In genomic region chr4:151186447-151186846, GRCm38 (mm10) we compare ENCODE assay signal across 9 mouse cellular contexts.
DNase-seq lines count a peak whose midpoint lies in the region; ATAC-seq and TF ChIP-seq lines count a peak whose summit lies in the region.
"Had no signal": no experiment of that assay in that cellular context is flagged by ENCODE, and none has a peak within 500 bp of the region (broad histone marks: within the 10 kb centered on the region; RNA-seq: fewer than 3 reads in every experiment).

No protein-coding gene starts in this region.

- H3K4me3 ChIP-seq in intestine, embryonic 14.5 days (ENCODE audit: low read depth, low read length): no peak overlapping the region
- no peak overlapping the region for H3K4me3 ChIP-seq in intestine, postnatal 0 days (ENCODE audit: low read depth, low read length)
- no peak overlapping the region for H3K4me3 ChIP-seq in hindbrain, embryonic 16.5 days (ENCODE audit: low read length)
- H3K4me3 ChIP-seq in stomach, embryonic 14.5 days (ENCODE audit: low read depth, low read length): no peak overlapping the region
- H3K4me3 ChIP-seq: heart, embryonic 15.5 days had no signal

- H3K36me3 ChIP-seq in intestine, embryonic 14.5 days (ENCODE audit: control insufficient read depth, insufficient read depth, low read length): no peaks in the 10 kb centered on the region
- H3K36me3 ChIP-seq in intestine, postnatal 0 days (ENCODE audit: control insufficient read depth, insufficient read depth): no peaks in the 10 kb centered on the region
- H3K36me3 ChIP-seq in hindbrain, embryonic 16.5 days (ENCODE audit: control insufficient read depth, insufficient read depth, low read length): no peaks in the 10 kb centered on the region
- no peaks in the 10 kb centered on the region for H3K36me3 ChIP-seq in stomach, embryonic 14.5 days (ENCODE audit: control insufficient read depth, insufficient read depth, low read length)
- H3K36me3 ChIP-seq: heart, embryonic 15.5 days had no signal

- TF ChIP-seq CTCF in intestine, postnatal 0 days (IDR thresholded peaks at IDR 0.05; ENCODE audit: low read depth): no peak

- 0 out of 2 replicates have a peak, but pooled peaks cover 4% of the 10 kb centered on the region for H3K27me3 ChIP-seq in intestine, embryonic 14.5 days (replicated peaks; ENCODE audit: control insufficient read depth, insufficient read depth, low read length)
- H3K27me3 ChIP-seq in intestine, postnatal 0 days (replicated peaks; ENCODE audit: control insufficient read depth, insufficient read depth, low read length): no peaks in the 10 kb centered on the region
- peaks cover 7% of the 10 kb centered on the region for H3K27me3 ChIP-seq in hindbrain, embryonic 16.5 days (replicated peaks; ENCODE audit: control insufficient read depth, insufficient read depth, low read length)
- H3K27me3 ChIP-seq in stomach, embryonic 14.5 days (ENCODE audit: control insufficient read depth, insufficient read depth, low read length): no peaks in the 10 kb centered on the region

- peaks cover under 1% of the 10 kb centered on the region; the same call in 1 of the 2 replicates for H3K4me1 ChIP-seq in intestine, embryonic 14.5 days (replicated peaks; ENCODE audit: control insufficient read depth, insufficient read depth, low read length)
- H3K4me1 ChIP-seq in intestine, postnatal 0 days (replicated peaks; ENCODE audit: control insufficient read depth, insufficient read depth, low read length): no peaks in the 10 kb centered on the region
- H3K4me1 ChIP-seq in hindbrain, embryonic 16.5 days (ENCODE audit: control insufficient read depth, insufficient read depth, low read depth, low read length): peaks cover 4% of the 10 kb centered on the region; the same call in 1 of the 2 replicates
- H3K4me1 ChIP-seq in stomach, embryonic 14.5 days (ENCODE audit: control insufficient read depth, insufficient read depth, low read length): no peaks in the 10 kb centered on the region
- H3K4me1 ChIP-seq: heart, embryonic 15.5 days had no signal

- ATAC-seq in intestine, embryonic 14.5 days (replicated peaks; ENCODE audit: low FRiP score, low TSS enrichment, low read depth): no peak
- ATAC-seq in intestine, postnatal 0 days: no peak
- peak; percentile 58; the same call in 1 of the 2 replicates for ATAC-seq in hindbrain, embryonic 16.5 days
- peak; percentile 63 for ATAC-seq in stomach, embryonic 14.5 days (ENCODE audit: insufficient number of reproducible peaks, insufficient read depth, low FRiP score, low read depth)

- DNase-seq in intestine, embryonic 14.5 days (ENCODE audit: low spot score): peak; percentile 97
- DNase-seq in embryo, embryonic 11.5 days (ENCODE audit: low read depth, low spot score): peak; percentile 62
- DNase-seq in lung, postnatal 10 days: peak; percentile 85
- DNase-seq in cerebellum, adult 11 months: no peak
- DNase-seq in layer of hippocampus, adult 8-10 months (ENCODE audit: low spot score in 2 of 2): no peak

- H3K27ac ChIP-seq in intestine, embryonic 14.5 days (ENCODE audit: low read depth): no peak overlapping the region
- no peak overlapping the region for H3K27ac ChIP-seq in intestine, postnatal 0 days (ENCODE audit: low read depth, low read length)
- peak overlapping the region; percentile 45; the same call in 1 of the 2 replicates for H3K27ac ChIP-seq in hindbrain, embryonic 16.5 days (ENCODE audit: low read depth, low read length)
- no peak overlapping the region for H3K27ac ChIP-seq in stomach, embryonic 14.5 days (ENCODE audit: low read length)
- H3K27ac ChIP-seq: heart, embryonic 15.5 days had no signal

- no peaks in the 10 kb centered on the region for H3K9me3 ChIP-seq in intestine, embryonic 14.5 days (ENCODE audit: control insufficient read depth, low read length)
- no peaks in the 10 kb centered on the region for H3K9me3 ChIP-seq in intestine, postnatal 0 days (ENCODE audit: control insufficient read depth)
- no peaks in the 10 kb centered on the region for H3K9me3 ChIP-seq in hindbrain, embryonic 16.5 days (ENCODE audit: control insufficient read depth, low read length)
- H3K9me3 ChIP-seq in stomach, embryonic 14.5 days (ENCODE audit: control insufficient read depth, low read depth, low read length): no peaks in the 10 kb centered on the region
- H3K9me3 ChIP-seq: heart, embryonic 15.5 days had no signal

- H3K9ac ChIP-seq in intestine, embryonic 14.5 days (ENCODE audit: low read length): no peak overlapping the region
- no peak overlapping the region for H3K9ac ChIP-seq in intestine, postnatal 0 days (ENCODE audit: low read depth, low read length)
- no peak overlapping the region for H3K9ac ChIP-seq in hindbrain, embryonic 16.5 days (ENCODE audit: low read depth, low read length)
- no peak overlapping the region for H3K9ac ChIP-seq in stomach, embryonic 14.5 days (replicated peaks; ENCODE audit: low read depth, low read length)
- H3K9ac ChIP-seq: heart, embryonic 15.5 days had no signal

- WGBS in intestine, embryonic 14.5 days: 6% methylated on average over 8 of the region's 8 CpGs
- 10% methylated on average over 8 of the region's 8 CpGs for WGBS in intestine, postnatal 0 days
- WGBS in hindbrain, embryonic 16.5 days: 9% methylated on average over 8 of the region's 8 CpGs
- WGBS in stomach, embryonic 14.5 days: 8% methylated on average over 8 of the region's 8 CpGs

- H3K4me2 ChIP-seq in intestine, embryonic 14.5 days (ENCODE audit: low read length): no peak overlapping the region
- H3K4me2 ChIP-seq in intestine, postnatal 0 days (replicated peaks; ENCODE audit: low read depth): no peak overlapping the region
- H3K4me2 ChIP-seq in hindbrain, embryonic 16.5 days (ENCODE audit: low read length): no peak overlapping the region
- H3K4me2 ChIP-seq in stomach, embryonic 14.5 days (replicated peaks; ENCODE audit: low read depth, low read length): no peak overlapping the region
- H3K4me2 ChIP-seq: heart, embryonic 15.5 days had no signal

Comparison
In these comparisons a context has a peak if more than half of its experiments do, and no peak if none do; other contexts are left out.
1. ATAC-seq: peak in hindbrain, embryonic 16.5 days (single experiment) and stomach, embryonic 14.5 days (single experiment); none in intestine, embryonic 14.5 days (single experiment) and intestine, postnatal 0 days (single experiment).
2. DNase-seq: peak in intestine, embryonic 14.5 days (single experiment), embryo, embryonic 11.5 days (single experiment) and lung, postnatal 10 days (single experiment); none in cerebellum, adult 11 months (single experiment) and layer of hippocampus, adult 8-10 months (0 of 2).